Mouse (Mus musculus): ENCODE results near the gene Pcyt1a.
A peak's percentile ranks its signal among the peaks of the same experiment; 100 is the strongest.
"Not testable (repeated sequence)": the region's sequence is repeated elsewhere in the genome, so short reads cannot be mapped to it uniquely, and the experiment has no call there.

Pcyt1a gene

GRCm38 (mm10) chr16:32469404-32470105 lies 38.8 kb downstream of the Pcyt1a start:
- DNase-seq (ENCODE audit: extremely low read depth, low read depth): no peak

- DNase-seq (ENCODE audit: extremely low read depth, low read depth): no peak
Measured at GRCm38 (mm10) chr16:32472276-32473015, 41.7 kb downstream of the Pcyt1a start.

GRCm38 (mm10) chr16:32477315-32477714 lies 46.6 kb downstream of the Pcyt1a start:
- no peak for DNase-seq (ENCODE audit: extremely low read depth, low read depth)

GRCm38 (mm10) chr16:32479415-32479814 lies 48.7 kb downstream of the Pcyt1a start:
- no peak for DNase-seq (ENCODE audit: extremely low read depth, low read depth)

DNA sequence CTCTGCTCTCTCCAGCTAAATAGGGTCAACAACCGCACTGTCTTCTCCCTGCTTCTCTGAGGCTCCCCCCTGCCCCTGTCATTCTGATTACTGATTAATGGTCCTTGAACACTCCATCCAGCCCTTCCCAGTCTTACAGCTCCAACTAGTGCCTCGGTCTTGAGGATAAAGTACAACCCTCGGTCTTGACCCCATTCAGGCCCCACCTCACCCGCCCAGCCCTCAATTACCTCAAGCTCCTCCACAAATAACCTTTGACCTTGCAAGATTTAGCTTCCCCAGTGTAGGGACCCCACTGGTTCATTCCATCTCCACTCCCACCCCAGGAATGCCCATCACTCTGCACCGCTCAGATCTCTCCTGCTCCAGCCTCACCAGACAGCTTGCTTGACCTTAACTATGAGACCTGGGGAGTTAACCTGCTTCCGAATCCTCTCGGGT lies 53.7 kb downstream of the Pcyt1a start:
- DNase-seq (ENCODE audit: extremely low read depth, low read depth): no peak

GRCm38 (mm10) chr16:32485209-32485608 lies 54.5 kb downstream of the Pcyt1a start:
- DNase-seq (ENCODE audit: extremely low read depth, low read depth): no peak

DNA sequence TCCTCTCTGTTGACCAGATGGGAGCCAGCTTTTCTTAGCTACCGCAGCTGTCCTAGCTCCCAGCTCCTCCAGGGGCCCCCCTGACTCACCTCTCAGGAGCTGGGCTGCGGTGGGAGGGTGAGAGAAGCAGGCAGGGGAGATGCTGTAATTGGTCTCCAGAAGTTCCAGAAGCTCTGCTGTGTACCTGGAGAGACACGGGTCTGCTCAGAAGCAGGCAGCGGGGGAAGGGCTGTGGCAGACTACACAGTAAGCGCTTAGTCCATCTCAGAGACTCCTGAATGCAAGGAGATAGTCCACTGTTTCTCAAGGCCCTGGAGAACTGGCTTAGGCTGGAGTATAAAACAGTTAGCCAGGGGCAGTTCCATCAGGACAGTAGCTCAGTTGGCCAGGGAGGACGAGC lies 55.3 kb downstream of the Pcyt1a start:
- no peak for DNase-seq (ENCODE audit: extremely low read depth, low read depth)

DNA sequence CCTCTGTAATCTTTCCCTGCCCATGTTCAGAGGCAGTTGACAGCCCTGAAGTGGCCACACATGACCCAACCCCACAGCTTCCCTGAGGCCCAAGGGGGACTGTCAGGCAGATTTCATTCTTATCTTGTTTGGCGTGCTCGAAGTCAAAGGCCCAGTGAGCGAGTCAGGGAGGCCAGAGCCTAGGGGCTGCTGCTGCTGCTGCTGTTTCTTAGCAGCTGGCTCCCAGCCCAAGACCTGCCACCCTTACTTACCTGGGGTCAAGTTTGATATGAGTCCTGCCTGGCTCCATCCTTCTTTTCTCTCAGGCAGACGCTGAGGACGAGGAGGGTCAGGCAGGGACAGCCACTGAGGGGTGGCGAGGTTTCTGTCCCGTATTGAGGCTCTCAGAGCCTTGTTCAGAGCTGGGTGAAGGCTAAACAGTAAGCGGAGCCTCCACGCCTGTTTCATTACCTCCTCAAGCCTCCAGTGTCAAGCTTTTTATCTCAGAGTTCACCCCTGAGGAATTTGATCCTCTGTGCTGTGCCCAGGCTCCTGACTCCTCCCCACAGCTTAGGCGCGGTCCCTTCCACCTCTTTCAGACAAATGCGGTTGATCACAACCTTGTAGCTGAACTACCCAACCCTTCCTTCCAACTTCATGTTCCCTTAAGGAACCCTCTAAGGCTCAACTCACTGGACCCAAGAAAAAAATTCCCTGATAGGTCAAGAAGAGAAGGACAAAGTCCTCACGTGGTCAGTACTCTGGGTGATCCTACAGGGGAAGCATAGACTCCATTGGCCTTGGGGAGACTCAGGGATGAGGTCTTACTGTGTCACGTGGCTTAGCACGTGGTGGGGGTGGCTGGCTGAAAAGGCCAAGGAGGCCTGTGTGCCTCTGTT lies 56.8 kb downstream of the Pcyt1a start, which contains the start of gene Slc51a:
TSS of gene Slc51a (minus strand) at position 646 of the 878 bp plus-strand sequence.
- no peak for DNase-seq (ENCODE audit: extremely low read depth, low read depth)

GRCm38 (mm10) chr16:32488939-32489338 lies 58.2 kb downstream of the Pcyt1a start:
- no peak for DNase-seq (ENCODE audit: extremely low read depth, low read depth)

DNA sequence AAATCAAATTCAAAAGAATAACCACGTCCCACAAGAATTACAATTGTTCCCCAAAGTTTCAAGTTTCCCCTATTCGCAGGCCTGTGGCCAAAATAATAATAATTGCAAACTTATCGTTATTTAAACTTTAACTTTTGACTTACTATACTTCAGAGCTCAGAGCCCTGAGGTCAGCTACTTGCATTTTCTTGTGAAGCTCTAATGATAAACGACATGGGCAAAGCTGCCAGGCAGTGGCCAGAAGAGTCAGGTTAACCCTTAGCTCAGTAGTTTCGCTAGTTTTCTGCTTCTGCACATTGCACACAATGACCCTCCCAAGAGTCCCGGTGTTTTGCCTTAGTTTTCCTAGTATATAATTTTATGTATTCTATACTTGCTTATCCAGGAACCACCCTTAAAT lies 63.6 kb downstream of the Pcyt1a start:
- not testable (repeated sequence) for DNase-seq (ENCODE audit: extremely low read depth, low read depth)

- DNase-seq (ENCODE audit: extremely low read depth, low read depth): no peak
Measured at GRCm38 (mm10) chr16:32495965-32496364, 65.2 kb downstream of the Pcyt1a start, which contains the start of gene Zdhhc19. Gene Zdhhc19 (plus strand): TSS chr16:32496265.

DNA sequence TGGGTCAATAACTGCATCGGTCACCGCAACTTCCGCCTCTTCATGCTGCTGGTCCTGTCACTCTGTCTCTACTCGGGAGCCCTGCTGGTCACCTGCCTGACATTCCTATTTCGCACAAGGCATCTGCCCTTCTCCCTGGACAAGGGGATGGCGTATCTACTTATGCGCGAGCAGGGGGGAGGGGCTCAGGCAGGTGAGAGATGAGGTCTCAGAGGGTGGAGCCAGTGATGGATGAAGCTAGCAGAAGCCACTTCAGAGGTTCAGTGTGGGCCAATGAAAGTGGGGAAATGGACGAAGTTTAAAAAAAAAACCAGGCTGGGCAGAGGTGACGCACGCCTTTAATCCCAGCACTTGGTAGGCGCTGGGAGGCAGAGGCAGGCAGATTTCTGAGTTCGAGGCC lies 68.3 kb downstream of the Pcyt1a start:
- DNase-seq (ENCODE audit: extremely low read depth, low read depth): no peak

DNA sequence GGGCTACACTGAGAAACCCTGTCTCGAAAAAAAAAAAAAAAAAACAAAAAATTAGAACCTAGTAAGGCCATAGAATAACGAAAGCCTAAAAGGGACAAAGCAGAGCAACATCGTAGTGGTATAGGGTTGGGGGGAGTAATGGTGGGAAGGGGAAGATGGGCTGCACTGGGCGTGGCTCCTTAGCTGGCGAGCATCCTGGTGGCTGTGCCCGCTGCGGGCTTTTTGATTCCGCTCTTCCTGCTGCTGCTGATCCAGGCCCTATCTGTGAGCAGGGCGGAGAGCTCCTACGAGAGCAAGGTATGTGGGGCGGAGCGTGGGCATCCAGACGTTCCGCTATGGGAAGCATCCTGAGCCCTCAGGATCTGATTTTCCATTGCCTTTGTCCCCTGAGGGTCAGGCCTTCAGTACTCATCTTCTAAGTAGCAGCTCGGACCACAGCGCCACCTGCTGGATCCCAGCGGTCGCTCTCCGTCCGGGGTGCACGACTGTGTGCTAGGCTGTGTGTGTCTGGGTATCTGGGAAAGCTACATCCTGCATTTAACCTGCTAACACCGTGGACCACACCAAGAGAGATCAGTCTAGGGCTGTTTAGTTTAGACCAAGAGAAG lies 68.8 kb downstream of the Pcyt1a start:
- DNase-seq (ENCODE audit: extremely low read depth, low read depth): peak; percentile 37

DNA sequence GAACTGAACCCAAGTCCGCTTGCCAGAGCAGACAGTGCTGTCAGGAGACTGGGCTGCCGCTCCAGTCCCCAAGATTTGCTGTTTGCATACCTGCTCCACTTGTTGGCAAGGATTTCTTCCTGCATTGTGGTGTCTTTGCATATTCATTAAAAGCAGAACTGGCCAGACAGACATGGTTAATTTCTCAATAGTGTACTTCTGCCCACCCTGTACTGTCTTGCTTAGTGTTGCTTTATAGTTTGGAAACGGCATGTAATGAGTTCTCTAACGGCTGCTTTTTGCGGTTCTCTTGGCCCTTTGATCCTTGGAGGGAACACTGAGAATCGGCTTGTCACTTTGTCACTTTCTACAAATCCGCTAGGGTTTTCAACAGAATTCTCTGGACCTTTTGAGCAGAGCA lies 70.7 kb downstream of the Pcyt1a start:
- no peak for DNase-seq (ENCODE audit: extremely low read depth, low read depth)

DNA sequence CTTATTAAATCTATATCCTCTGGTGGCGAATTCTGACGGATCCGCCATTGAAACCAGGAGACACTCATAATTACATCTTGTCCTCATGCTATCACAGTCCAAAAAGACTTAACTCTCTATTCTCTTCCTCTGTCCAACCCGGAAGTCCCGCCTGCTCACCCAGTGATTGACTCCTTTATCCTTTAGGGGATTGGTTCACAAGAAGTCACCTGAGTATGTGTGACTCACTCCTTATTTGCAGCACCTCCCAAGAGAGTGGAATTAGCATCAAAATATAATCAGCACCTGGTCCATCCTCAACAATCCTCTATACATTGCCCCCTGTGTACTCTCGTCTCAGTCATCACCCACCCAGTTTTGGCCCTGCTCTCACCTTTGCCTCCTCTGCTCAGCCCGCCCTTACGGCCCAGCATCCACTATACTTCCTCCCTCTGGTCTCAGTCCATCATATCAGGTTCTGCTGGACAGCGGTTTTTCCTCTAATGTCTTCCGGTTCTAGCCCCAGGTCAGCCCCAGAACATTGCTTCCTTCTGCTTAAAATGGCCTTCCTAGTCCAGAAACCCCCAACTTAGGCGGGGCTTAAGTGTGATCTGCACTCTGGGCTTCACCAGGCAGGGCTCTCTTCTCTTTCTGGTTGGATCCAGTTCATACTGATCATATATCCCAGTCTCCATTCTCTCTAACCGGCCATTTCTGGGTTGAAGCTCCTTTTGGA lies 72.1 kb downstream of the Pcyt1a start:
- no peak for DNase-seq (ENCODE audit: extremely low read depth, low read depth)

GRCm38 (mm10) chr16:32503633-32504032 lies 72.9 kb downstream of the Pcyt1a start:
- no peak for DNase-seq (ENCODE audit: extremely low read depth, low read depth)

DNA sequence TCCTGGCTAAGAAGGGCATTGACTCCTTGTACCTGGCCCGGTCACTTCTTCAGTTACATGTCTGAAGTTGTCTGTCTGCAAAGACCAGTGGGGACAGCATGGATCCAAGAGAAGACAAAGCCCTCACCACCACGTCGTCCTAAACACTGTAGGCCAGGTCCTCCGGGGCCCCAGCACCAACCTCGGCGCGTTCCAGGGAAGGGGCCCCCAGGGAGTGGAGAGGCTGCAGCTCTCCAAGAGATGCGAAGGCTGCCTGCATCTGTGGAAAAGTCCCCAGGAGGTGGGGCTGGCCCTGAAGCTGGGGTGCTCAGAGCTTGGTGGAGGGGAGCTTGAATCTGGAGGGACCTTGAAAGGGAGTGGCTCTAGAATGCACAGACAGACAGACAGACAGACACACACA lies 75.6 kb downstream of the Pcyt1a start:
- no peak for DNase-seq (ENCODE audit: extremely low read depth, low read depth)

DNA sequence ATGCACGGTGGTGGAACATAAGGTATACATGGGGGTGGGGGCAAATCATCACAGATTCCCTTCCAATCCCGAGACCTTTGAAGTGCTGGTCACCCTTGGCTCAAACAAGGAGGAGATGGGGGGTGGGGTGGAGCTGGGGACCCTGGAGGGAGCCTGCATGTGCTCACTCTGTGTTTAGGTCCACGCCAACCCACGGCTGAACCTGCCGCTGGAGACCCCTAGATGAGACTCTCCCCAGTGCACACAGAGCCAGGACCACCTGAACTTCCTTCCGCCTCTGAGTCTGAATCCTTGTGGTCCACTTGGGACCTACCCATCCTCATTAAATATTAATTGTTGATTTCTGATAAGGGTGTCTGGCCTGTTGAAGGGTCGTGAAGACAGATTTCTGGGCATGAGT lies 76.1 kb downstream of the Pcyt1a start:
- DNase-seq (ENCODE audit: extremely low read depth, low read depth): no peak

- peak; percentile 44 for DNase-seq (ENCODE audit: extremely low read depth, low read depth)
Measured at GRCm38 (mm10) chr16:32507407-32507806, 76.7 kb downstream of the Pcyt1a start.

- DNase-seq (ENCODE audit: extremely low read depth, low read depth): no peak
Measured at GRCm38 (mm10) chr16:32508035-32508434, 77.3 kb downstream of the Pcyt1a start.

Measured in MEL-GATA-1-ER (cell line).